Mouse (Mus musculus) frontal cortex, postnatal 36 days (tissue): ENCODE data around the gene Hcn1.
A peak's percentile ranks its signal among the peaks of the same experiment; 100 is the strongest.

Source experiments
- DNase-seq, 2 experiments: peaks; one replicate each; pipeline ENCODE4 v3.0.0; 2022; ENCODE audit warnings: low spot score in 2 of 2

Gene Hcn1

GRCm38 (mm10) chr13:117602181-117602580, at the start of gene Hcn1:
Gene Hcn1, plus strand, starts transcription at chr13:117602320.
- DNase-seq, result peak; percentile 82 to 88

DNA sequence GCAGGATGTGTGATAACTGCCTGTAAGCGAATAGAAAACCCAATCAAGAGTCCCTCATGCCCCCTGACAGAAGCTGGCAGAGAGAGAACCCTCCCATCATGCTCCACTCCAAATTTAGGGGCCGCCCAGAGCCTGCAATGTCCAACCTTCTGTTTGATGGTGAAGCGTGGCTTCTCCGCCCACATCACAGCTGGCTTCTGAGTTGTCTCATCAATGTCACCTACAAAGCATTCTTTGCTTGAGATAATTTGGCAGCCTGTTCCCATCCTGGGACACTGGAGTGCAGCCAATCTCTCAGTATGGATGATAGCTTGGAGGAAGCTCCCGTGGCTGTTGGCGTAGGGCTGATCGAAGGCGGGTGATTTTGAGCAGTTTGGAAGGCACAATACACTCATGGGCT, 34.9 kb upstream of the Hcn1 start:
- DNase-seq, result peak; percentile 62 to 79

DNA sequence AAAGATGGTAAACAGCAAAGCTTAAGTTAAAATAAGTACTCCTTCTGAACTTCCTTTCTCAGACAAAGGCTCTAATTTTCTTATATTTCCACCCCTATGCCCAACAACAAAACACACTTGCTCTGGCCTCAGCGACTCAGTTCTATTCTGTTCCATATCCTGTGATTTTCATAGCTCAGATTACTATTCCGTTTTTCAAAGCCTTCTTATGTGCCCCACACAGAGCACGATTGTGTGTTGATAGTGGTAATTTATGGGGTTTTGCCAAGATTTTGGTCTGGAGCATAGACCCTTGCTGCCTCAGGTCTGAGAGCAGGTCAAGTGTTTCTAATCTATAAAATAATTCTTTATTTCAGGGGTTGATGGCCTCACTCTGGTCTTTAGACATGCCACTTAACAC, 30.4 kb upstream of the Hcn1 start:
- no peak for DNase-seq

DNA sequence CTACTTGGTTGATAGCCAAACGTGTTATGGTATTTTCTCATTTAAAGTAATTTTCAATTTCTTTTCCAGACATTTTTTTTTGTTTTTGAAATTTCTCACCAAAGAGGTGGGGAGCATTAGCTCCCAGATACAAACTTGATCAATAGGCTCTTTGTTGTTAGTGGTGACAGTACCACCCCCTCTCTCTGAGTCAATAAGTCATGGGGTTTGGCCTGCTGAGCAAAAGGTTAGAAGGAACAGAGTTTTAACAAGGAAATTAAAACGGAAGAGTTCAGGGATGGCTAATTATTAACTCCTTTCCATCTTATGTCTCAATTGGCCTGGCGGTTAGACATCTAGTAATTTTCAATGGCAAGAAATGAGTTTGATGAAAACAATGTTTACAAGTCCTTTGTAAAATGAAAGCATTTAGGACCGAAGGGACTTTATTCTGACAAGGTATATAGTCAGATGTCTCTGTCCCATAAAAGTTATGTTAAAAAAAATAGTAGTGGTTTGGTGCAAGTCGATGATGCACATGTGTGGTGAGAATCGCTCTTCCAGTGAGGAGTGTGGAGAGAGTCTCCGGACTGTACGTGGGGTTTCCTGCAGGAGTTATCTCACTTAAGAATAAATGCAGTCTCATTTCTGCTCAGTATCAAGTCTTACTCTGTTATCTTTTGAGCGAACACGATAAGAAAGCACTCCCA, 7.5 kb upstream of the Hcn1 start:
- DNase-seq, result no peak

DNA sequence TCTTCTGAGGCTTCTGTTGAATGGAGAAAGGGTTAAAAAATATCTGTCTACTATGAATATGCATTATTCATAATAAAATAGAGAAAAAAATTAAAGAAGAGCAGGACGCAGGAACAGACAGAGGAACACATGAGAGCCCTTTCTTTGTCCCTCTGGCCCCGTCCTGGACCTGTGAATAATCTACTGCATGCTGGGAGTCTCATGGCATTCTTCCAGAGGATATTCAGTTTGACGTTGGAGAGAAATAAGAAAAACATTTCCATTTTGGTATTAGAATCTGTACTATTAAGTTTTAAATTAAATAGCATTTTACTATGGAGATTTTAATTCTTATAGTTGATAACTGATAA, 7.0 kb upstream of the Hcn1 start:
- DNase-seq, result no peak

DNA sequence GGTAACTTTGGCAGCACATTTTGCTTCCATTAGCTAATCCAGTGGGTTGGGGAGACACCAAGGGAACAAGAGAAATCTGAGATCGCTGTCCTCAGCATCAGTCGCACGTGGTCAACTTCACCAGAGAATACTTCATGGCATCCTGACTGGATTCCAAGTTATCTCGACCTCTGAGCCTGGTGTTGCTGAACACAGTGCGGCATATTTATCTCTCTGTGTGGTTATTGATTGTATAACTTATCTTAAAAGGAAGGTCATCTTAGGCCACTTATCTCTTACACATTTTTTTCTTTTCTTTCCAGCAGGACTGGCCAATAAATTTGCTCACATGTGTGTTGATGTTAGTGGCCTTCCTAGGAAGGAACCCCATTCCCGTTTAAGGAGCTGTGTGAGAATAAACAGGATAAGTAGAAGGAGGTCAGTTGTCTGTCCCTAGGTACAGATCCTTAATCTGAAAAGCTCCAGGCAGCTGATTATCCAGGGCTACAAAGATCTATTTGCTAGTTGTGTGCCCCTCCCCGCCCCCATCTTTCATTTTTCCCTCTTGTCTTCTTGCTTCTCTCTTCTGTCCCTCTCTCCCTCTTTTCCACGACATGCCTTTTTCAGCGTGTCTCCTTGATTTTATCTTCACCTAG, 672 bp upstream of the Hcn1 start:
- no peak for DNase-seq

GRCm38 (mm10) chr13:117602617-117603358, 668 bp downstream of the Hcn1 start:
- DNase-seq, result peak; percentile 40 to 43

DNA sequence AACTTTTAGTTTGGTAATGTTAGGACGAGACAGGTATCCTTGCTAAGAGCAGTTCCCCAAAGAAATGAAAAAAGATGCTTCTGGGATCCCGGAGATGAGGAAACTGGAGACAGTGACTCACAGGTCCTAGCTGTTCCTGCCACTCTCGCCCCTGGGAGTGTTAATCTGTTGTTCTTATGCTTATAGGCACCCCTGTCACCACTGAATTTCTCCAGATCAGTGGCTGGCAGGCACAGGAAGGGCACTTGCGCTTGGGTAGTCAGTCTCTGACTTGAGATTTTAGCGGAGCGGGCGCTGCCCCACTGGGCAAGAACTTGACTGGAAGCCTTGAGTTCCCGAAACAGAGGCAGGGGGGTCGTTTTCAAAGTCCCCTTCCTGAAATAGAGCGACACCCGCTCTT, 1.3 kb downstream of the Hcn1 start:
- DNase-seq, result peak; percentile 38 to 45

DNA sequence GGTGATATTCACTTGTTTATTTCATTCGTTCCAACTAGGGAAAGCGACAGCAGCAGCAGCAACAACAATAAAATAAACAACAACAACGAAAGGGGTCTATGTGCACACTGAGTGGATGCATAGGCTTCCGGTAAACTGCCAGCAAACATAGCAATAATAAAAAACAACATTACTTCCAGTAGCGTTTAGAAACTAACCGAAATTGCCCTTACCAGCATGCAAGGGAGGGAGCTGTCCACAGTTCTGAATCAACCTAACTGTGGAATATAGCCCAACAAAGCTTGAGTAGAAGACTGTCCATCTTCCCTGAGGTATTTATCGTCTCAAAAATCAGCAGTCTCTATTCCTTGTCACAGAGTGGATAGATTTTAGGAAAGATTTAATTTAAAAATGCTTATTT, 2.0 kb downstream of the Hcn1 start:
- DNase-seq, result no peak

DNA sequence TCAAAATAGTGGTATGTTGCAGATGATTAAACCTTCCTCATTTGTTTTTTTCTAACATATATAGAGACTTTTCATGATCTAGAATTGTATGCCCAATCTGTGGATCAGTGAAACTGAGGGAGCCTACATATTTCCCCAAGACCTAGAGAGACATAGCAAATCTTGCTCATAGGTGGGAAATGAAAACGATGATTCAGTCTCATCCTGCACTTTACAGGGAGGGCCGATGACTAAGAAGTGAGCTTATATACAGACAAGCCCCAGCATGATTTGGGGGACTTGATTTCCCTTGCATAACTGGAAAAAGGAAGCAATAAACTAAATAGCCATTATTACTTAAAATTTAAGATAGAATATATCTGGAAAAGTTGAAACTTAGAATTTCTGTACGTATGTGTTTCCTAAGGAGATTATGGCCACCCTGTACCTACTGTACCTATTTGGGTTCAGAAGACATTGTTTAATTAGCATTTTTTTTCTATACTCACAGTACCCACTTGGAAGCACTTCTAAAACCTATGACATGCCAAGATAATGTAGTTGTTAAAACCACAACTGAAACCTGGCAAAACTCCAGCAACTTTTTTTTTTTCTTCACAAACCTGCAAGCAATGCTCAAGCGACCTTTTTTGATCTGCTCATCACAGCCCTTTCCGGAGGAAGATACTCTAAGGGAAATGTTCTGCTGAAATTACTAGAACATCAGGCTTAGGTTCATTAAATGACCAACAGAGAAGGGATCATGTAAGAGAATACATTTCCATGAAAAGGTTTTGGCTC, 3.0 kb downstream of the Hcn1 start:
- DNase-seq, result peak in 1 of 2 experiments; percentile 28

DNA sequence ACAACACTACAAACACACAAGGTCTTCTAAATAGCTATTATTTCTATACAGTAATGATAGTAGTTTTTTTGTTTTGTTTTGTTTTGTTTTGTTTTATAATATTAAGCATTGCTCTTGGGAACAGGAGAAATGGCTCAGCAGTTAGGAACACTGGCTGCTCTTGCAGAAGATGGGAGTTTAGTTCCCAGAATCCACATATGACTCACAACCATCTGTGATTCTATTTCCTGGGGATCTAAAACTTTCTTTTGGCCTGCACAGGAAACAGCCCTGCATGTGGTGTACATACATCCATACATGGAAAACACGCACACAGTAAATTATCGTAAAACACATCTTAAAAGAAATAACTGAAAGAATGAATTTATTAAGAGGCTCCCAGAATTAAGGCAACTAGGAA, 9.8 kb downstream of the Hcn1 start:
- DNase-seq, result no peak

- no peak for DNase-seq
Observed at GRCm38 (mm10) chr13:117619544-117619943, 17.4 kb downstream of the Hcn1 start.

- peak in 1 of 2 experiments; percentile 36 for DNase-seq
Observed at GRCm38 (mm10) chr13:117657501-117657900, 55.4 kb downstream of the Hcn1 start.

DNA sequence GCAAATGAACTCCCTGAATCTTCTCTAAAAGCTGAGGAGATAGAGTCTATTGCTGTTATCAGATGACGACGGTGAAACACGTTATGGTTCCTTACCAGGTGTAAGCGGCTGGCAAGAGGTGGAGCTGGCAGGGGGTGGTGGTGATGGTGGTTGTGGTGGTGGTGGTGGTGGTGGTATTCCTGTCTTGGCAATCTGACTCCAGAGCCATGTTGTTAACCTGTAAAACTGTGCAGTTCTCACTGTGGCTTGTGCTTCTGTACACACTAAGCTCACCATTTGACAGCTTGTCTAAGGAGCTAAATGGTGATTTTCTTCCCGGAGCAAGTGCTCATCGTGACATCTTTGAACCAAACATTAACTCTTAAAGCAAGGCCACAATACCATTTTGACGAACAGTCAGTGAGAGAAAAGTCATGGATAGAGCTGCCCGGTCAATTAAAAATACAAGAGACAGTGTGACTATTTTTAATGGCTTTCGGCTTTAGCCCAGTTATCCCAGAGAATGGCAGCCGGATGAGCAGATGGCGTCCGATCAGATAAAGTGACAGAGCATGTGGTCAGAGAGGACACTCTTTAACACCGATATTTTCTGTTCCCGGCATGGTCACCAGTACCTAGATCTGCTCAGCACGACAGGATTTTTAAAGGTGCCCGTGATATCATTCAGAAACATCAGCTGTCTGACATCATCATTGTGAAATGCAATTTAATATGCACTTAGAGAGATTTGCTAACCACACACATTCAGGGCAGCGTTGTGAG, 56.5 kb downstream of the Hcn1 start:
- DNase-seq, result peak in 1 of 2 experiments; percentile 24

DNA sequence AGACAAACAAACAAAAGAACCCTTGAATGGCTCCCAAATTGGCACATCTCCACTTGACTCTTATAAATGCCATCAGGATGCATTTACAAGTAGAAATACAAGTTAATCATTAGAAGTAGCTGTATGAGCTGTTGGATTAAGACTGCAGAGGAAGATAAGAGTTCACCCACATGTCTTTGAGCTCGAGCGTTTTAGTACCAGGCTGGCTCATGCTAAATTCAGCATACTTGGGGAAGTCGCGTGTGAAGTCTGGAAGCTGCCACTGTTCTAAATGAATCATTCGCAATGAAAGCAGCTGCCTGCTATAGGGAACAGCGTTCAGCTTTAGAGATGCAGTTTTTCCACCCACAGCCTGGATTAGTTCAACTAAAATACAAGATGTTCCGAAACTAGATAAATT, 57.4 kb downstream of the Hcn1 start:
- peak; percentile 52 to 88 for DNase-seq

- DNase-seq, result no peak
Observed at GRCm38 (mm10) chr13:117662661-117663060, 60.5 kb downstream of the Hcn1 start.

- DNase-seq, result no peak
Observed at GRCm38 (mm10) chr13:117669303-117669702, 67.2 kb downstream of the Hcn1 start.

DNA sequence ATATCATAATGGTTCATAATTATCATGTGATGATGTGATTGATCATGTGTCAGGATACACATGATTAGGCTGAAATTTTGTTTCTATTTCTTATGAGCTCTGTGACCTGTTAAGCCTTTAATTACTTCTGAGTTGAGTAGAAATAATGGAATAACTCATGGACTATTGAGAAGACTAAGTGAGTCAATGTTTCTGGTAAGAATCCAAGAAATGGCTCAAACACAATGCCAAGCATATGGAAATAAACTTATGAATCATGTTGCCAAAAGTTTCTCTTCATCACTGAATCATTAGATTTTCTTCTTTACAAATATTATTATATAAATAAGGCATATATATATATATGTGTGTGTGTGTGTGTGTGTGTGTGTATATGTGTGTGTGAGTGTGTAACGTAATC, 69.7 kb downstream of the Hcn1 start:
- DNase-seq, result no peak

DNA sequence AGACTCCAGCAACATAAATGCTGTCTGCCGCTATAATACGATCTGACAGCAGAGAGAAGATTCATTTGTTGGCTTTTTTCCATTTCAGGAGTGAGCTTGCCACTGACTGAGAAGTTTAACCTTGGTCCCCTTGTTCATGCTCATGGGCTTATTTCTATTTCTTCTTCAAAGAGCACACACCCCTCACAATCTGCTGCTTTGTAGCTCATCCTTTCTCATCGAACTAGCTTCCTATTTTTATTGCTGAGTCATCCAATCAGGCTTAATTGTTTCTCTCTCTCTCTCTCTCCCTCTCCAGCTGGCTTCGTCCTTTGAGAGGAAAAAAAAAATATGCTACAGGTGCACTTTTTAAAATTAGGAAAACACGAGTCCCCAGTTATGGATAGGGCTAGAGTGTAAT, 74.3 kb downstream of the Hcn1 start:
- DNase-seq, result no peak

- DNase-seq, result peak in 1 of 2 experiments; percentile 36
Observed at GRCm38 (mm10) chr13:117687670-117688069, 85.5 kb downstream of the Hcn1 start.

GRCm38 (mm10) chr13:117694729-117695332, 92.7 kb downstream of the Hcn1 start:
- DNase-seq, result no peak
